Mouse (Mus musculus) myocyte (in vitro differentiated cells): Measurements from ENCODE around the gene Notch3. TPM values are rescaled to one million over a fixed set of nuclear protein-coding genes. Genes with fewer than 3 reads are reported as not detected.

Experiments used
- H3K27me3 ChIP-seq: one replicate; pipeline ENCODE4 v1.6.1; 2011; ENCODE audit not compliant: control insufficient read depth, insufficient read depth, insufficient read length
- H3K36me3 ChIP-seq: one replicate; pipeline ENCODE4 v1.6.1; 2011; ENCODE audit not compliant: control insufficient read depth, insufficient read depth
- H3K4me2 ChIP-seq: one replicate; pipeline ENCODE4 v1.6.1; 2011; ENCODE audit warnings: low read depth, control low read depth
- H3K4me3 ChIP-seq: one replicate; pipeline ENCODE4 v1.5.1; 2011; ENCODE audit warnings: mild to moderate bottlenecking, control low read depth, moderate library complexity
- H3K79me2 ChIP-seq: one replicate; pipeline ENCODE4 v1.6.1; 2011; ENCODE audit not compliant: control insufficient read depth, insufficient read depth
- H3ac ChIP-seq: one replicate; pipeline ENCODE4 v1.6.1; 2011; ENCODE audit not compliant: control insufficient read depth, insufficient read length
- CEBPB ChIP-seq: IDR thresholded peaks from 2 replicates; pipeline ENCODE4 v1.6.1; 2011; ENCODE audit warnings: mild to moderate bottlenecking, moderate library complexity; ENCODE audit not compliant: poor library complexity, insufficient read depth, severe bottlenecking
- E2F4 ChIP-seq: IDR thresholded peaks from one replicate; pipeline ENCODE4 v1.6.1; 2011; ENCODE audit warnings: mild to moderate bottlenecking, control low read depth, moderate library complexity; ENCODE audit not compliant: insufficient read depth
- MAX ChIP-seq: IDR thresholded peaks from one replicate; pipeline ENCODE4 v1.6.1; 2011; ENCODE audit warnings: low read depth, mild to moderate bottlenecking, control low read depth
- MYOD1 ChIP-seq, 3 experiments: IDR thresholded peaks; one replicate each; pipeline ENCODE4 v1.6.1; 2011; ENCODE audit warnings: control low read depth in 2 of 3, low read depth in 2 of 3, mild to moderate bottlenecking in 2 of 3, moderate library complexity in 1 of 3; ENCODE audit not compliant: insufficient read length in 2 of 3, control insufficient read depth in 1 of 3
- MYOG ChIP-seq, 3 experiments: IDR thresholded peaks; one replicate each; pipeline ENCODE4 v1.6.1; 2011; ENCODE audit warnings: control low read depth in 2 of 3, low read depth in 2 of 3, mild to moderate bottlenecking in 2 of 3; ENCODE audit not compliant: insufficient read length in 2 of 3, control insufficient read depth in 1 of 3, insufficient read depth in 1 of 3
- POLR2A ChIP-seq: IDR thresholded peaks from one replicate; pipeline ENCODE4 v1.6.1; 2011; ENCODE audit warnings: low read depth, mild to moderate bottlenecking, control low read depth, moderate library complexity; ENCODE audit not compliant: insufficient read length
- POLR2AphosphoS2 ChIP-seq: IDR thresholded peaks from one replicate; pipeline ENCODE4 v1.6.1; 2011; ENCODE audit warnings: low read depth, control low read depth; ENCODE audit not compliant: insufficient read length
- REST ChIP-seq: IDR thresholded peaks from one replicate; pipeline ENCODE4 v1.6.1; 2011; ENCODE audit warnings: mild to moderate bottlenecking, control low read depth, moderate library complexity; ENCODE audit not compliant: insufficient read depth, insufficient read length
- SRF ChIP-seq: IDR thresholded peaks from one replicate; pipeline ENCODE4 v1.6.1; 2011; ENCODE audit warnings: low read depth; ENCODE audit not compliant: control insufficient read depth, insufficient read length
- TCF12 ChIP-seq: IDR thresholded peaks from one replicate; pipeline ENCODE4 v1.6.1; 2011; ENCODE audit warnings: mild to moderate bottlenecking, control low read depth; ENCODE audit not compliant: poor library complexity, insufficient read depth, severe bottlenecking
- TCF3 ChIP-seq: IDR thresholded peaks from one replicate; pipeline ENCODE4 v1.6.1; 2011; ENCODE audit warnings: low read depth, control low read depth; ENCODE audit not compliant: insufficient read length
- USF1 ChIP-seq: IDR thresholded peaks from one replicate; pipeline ENCODE4 v1.6.1; 2011; ENCODE audit warnings: low read depth, mild to moderate bottlenecking, control low read depth, moderate library complexity
- polyA plus RNA-seq: library from polyadenylated mRNA; unstranded; fragments of >200 nt; fragmentation: generic; extraction: Trizol; gene quantifications from one replicate; pipeline ENCODE4 v1.2.1, GENCODE M21; 2012; ENCODE audit warnings: missing spikeins

The Notch3 gene
- polyA plus RNA-seq, 1 experiment, result 84.6 TPM

DNA sequence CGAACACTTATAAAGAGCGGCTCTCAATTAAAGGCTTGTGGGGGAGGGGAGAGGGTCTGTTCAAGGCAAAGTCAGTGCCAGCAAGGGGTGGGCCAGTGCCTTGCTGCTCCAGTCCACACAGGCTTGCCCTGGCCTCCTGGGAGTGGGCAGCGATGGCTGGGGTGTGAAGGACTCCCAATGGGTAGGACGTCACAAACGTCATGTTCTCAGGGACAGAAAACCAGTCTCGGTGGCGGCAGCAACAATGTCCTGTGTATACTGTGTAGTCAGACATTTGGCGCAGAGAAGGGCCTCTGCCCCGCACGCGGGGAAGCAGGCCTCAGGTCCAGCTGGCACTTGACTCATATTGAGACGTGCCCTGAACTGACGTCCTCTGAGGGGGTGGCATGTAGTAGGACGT is 30.5 kb upstream of the Notch3 start:
- no peak for TF ChIP-seq CEBPB
- TF ChIP-seq MAX, result no peak
- TF ChIP-seq MYOG (IDR thresholded peaks at IDR 0.05; ENCODE audit: control insufficient read depth in 1 of 3, insufficient read depth in 1 of 3, insufficient read length in 2 of 3, low read depth in 2 of 3), result no peak
- TF ChIP-seq POLR2A, result no peak
- TF ChIP-seq TCF3, result no peak
- TF ChIP-seq SRF, result no peak
- TF ChIP-seq MYOD1 (IDR thresholded peaks at IDR 0.05; ENCODE audit: control insufficient read depth in 1 of 3, insufficient read length in 2 of 3, low read depth in 2 of 3), result no peak
- TF ChIP-seq TCF12, result no peak
- no peak for TF ChIP-seq POLR2AphosphoS2
- Histone ChIP-seq H3K36me3 (peaks cover 37% of the 10 kb centered on the region), H3K4me2 (no peak overlapping the region), H3K79me2 (no peaks in the 10 kb centered on the region), H3ac (no peak overlapping the region), H3K4me3 (no peak overlapping the region), H3K27me3 (no peaks in the 10 kb centered on the region)

DNA sequence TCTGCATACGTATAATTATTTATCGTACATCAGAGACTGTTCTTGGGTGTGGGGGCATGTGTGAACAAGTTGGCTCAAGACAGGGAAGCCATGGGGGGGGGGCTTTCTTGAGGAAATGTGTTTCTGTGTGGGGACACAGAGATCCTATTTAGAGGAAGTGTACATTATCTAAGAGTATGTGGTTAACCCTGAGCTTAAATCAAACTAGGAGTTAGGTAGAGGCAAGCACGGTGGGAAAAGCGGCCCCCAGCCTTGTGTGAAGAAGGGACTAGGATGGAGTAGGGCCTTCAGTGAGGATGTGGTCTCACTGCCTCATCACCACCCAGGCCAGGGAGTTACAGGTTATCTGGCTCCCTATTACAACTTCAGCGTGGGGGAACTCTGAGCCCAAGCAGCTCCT is 29.1 kb upstream of the Notch3 start:
- Histone ChIP-seq H3K36me3 (peaks cover 29% of the 10 kb centered on the region), H3K27me3 (no peaks in the 10 kb centered on the region), H3ac (no peak overlapping the region), H3K4me3 (no peak overlapping the region), H3K79me2 (no peaks in the 10 kb centered on the region), H3K4me2 (no peak overlapping the region)
- TF ChIP-seq REST, result no peak
- no peak for TF ChIP-seq TCF3
- no peak for TF ChIP-seq POLR2AphosphoS2
- no peak for TF ChIP-seq MYOG (IDR thresholded peaks at IDR 0.05; ENCODE audit: control insufficient read depth in 1 of 3, insufficient read depth in 1 of 3, insufficient read length in 2 of 3, low read depth in 2 of 3)
- no peak for TF ChIP-seq MYOD1 (IDR thresholded peaks at IDR 0.05; ENCODE audit: control insufficient read depth in 1 of 3, insufficient read length in 2 of 3, low read depth in 2 of 3)
- TF ChIP-seq CEBPB, result no peak
- no peak for TF ChIP-seq TCF12
- TF ChIP-seq E2F4, result no peak
- TF ChIP-seq POLR2A, result no peak
- TF ChIP-seq MAX, result no peak
- TF ChIP-seq USF1, result no peak
- TF ChIP-seq SRF, result no peak

DNA sequence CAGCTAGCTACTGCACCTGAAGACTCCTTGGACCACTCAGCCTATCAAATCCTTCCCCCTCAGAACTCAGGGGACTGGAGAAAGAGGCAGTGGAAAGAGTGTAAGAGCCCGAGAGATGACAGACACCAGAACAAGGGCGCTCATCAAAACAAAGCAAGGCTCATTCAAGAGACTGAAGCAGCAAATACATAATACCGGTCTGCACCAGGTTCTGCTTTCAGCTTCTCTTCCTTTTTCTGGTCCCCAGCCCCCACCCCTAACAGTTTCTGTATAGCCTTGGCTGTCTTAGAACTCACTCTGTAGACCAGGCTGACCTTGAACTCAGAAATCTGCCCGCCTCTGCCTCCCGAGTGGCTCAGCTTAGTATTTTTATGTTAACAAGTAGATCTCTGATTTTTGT is 26.4 kb upstream of the Notch3 start:
- TF ChIP-seq E2F4 (no peak), SRF (no peak), CEBPB (no peak), POLR2AphosphoS2 (no peak), REST (no peak), TCF12 (no peak), MAX (no peak), MYOG (IDR thresholded peaks at IDR 0.05; ENCODE audit: control insufficient read depth in 1 of 3, insufficient read depth in 1 of 3, insufficient read length in 2 of 3, low read depth in 2 of 3) (no peak), TCF3 (no peak), MYOD1 (IDR thresholded peaks at IDR 0.05; ENCODE audit: control insufficient read depth in 1 of 3, insufficient read length in 2 of 3, low read depth in 2 of 3) (no peak), USF1 (no peak), POLR2A (no peak)
- H3K27me3 ChIP-seq, result no peaks in the 10 kb centered on the region
- H3K36me3 ChIP-seq, result peaks cover 13% of the 10 kb centered on the region
- H3ac ChIP-seq, result no peak overlapping the region
- H3K4me3 ChIP-seq, result no peak overlapping the region
- H3K4me2 ChIP-seq, result no peak overlapping the region
- H3K79me2 ChIP-seq, result no peaks in the 10 kb centered on the region

DNA sequence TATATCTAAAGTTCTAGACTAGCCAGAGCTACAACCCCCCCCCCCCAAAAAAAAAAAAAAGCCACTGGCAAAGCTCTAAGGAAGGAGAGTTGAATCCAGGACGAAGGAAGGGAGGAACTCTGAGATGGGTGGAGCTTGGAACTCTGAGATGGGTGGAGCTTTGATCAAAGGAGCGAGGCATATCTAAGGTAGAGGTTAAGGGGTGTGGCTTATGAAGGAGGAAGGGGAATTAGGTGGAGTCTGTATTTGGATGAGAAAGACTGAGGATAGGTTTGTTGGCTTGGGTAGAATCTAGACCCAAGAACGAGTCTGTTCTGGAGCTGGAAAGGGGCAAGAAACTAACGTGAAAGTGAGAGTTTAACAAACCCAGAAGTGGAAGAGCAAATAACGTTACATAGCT is 23.2 kb upstream of the Notch3 start:
- H3ac ChIP-seq, result no peak overlapping the region
- no peaks in the 10 kb centered on the region for H3K27me3 ChIP-seq
- TF ChIP-seq E2F4 (no peak), CEBPB (no peak), MAX (no peak), SRF (no peak), MYOG (IDR thresholded peaks at IDR 0.05; ENCODE audit: control insufficient read depth in 1 of 3, insufficient read depth in 1 of 3, insufficient read length in 2 of 3, low read depth in 2 of 3) (no peak), POLR2A (no peak), POLR2AphosphoS2 (no peak), REST (no peak)
- no peaks in the 10 kb centered on the region for H3K36me3 ChIP-seq
- H3K4me3 ChIP-seq, result no peak overlapping the region
- no peak overlapping the region for H3K4me2 ChIP-seq
- H3K79me2 ChIP-seq, result no peaks in the 10 kb centered on the region
